Mouse (Mus musculus) hindbrain, embryonic 13.5 days (tissue): ENCODE data around the gene Vsig8. TPM values are rescaled to one million over a fixed set of nuclear protein-coding genes. Genes with fewer than 3 reads are reported as not detected.
A peak's percentile ranks its signal among the peaks of the same experiment; 100 is the strongest.

ENCODE experiments used
- ATAC-seq: fragments of 200-750 bp; cut with Nextera tagmentation; 2 replicates; pipeline ENCODE4 v1.8.0; 2017; ENCODE audit warnings: moderate TSS enrichment; ENCODE audit not compliant: low FRiP score
- H3K27ac ChIP-seq: fragments of 300-500 bp; sonication (generic); 2 replicates; pipeline ENCODE4 v1.5.1; 2015; ENCODE audit warnings: inconsistent platforms, mild to moderate bottlenecking, moderate library complexity
- H3K27me3 ChIP-seq: fragments of 300-500 bp; sonication (generic); 2 replicates; pipeline ENCODE4 v1.6.1; 2015; ENCODE audit warnings: mild to moderate bottlenecking, inconsistent platforms
- H3K36me3 ChIP-seq: fragments of 300-500 bp; sonication (generic); 2 replicates; pipeline ENCODE4 v1.6.1; 2015; ENCODE audit warnings: mild to moderate bottlenecking, inconsistent platforms
- H3K4me1 ChIP-seq: fragments of 300-500 bp; sonication (generic); replicated peaks from 2 replicates; pipeline ENCODE4 v1.6.1; 2015; ENCODE audit warnings: inconsistent platforms
- H3K4me2 ChIP-seq: fragments of 300-500 bp; sonication (generic); 2 replicates; pipeline ENCODE4 v1.6.1; 2015; ENCODE audit warnings: inconsistent platforms, mild to moderate bottlenecking, moderate library complexity
- H3K4me3 ChIP-seq: fragments of 300-500 bp; sonication (generic); 2 replicates; pipeline ENCODE4 v1.5.1; 2015; ENCODE audit warnings: mild to moderate bottlenecking, inconsistent platforms
- H3K9ac ChIP-seq: fragments of 300-500 bp; sonication (generic); 2 replicates; pipeline ENCODE4 v1.6.1; 2015; ENCODE audit warnings: mild to moderate bottlenecking, inconsistent platforms
- H3K9me3 ChIP-seq: fragments of 300-500 bp; sonication (generic); 2 replicates; pipeline ENCODE4 v1.6.1; 2016; ENCODE audit warnings: inconsistent platforms
- WGBS: fragments of 180-500 bp; shearing (Covaris S2); methylation state at CpG from one replicate; pipeline ENCODE4 v1.1.7; 2015; 5-methylcytosine and 5-hydroxymethylcytosine counted together
- polyA plus RNA-seq: library from polyadenylated mRNA; unstranded; fragments of >200 nt; fragmentation: Nextera tagmentation; extraction: Ambion mirVana; gene quantifications from 2 replicates; pipeline ENCODE4 v1.2.1, GENCODE M21; 2015

The Vsig8 gene
- polyA plus RNA-seq, 1 experiment from 2014 or later: 0.18 TPM

DNA sequence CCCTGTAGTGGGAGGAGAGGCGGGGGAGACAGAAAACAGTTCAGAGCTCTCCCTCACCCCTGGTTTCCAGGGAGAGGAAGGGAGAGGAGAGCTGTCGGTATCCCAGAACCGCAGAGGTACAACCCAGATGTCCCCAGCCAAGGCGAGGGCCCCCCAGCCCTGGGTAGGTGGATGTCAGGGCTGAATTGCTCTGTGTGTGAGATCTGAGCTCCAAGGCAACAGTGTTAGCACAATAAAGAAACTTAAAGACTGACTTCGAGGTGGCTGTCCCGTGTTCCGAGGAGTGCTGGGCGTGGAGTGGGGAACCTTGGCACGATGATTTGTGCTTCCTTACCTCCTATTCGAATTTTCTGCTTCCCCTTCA, 7.7 kb downstream of the Vsig8 start:
- H3K27me3 ChIP-seq: peaks cover 43% of the 10 kb centered on the region

DNA sequence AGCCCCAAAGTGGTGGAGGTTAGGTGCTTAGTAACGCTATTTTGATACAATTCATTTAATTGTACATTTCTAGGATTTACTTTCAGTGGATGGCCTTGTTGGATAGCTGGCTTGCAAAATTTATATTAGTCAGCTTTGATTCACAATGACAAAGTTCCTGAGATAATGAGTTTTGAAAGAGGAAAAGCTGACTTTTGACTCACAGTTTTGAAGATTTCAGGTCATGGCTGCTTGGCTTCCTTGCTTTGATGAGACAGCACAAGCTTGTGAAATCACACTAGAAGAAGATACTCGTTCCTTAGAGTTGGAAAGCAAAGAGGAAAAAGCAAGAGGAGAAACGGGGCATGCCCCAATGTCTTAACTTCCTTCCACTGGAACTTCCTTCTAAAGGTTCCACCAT, 10.4 kb downstream of the Vsig8 start:
- no peak for ATAC-seq
- Histone ChIP-seq H3K27ac (no peak overlapping the region), H3K36me3 (no peaks in the 10 kb centered on the region), H3K4me2 (no peak overlapping the region), H3K4me1 (peaks cover 14% of the 10 kb centered on the region), H3K4me3 (no peak overlapping the region), H3K9me3 (no peaks in the 10 kb centered on the region), H3K9ac (no peak overlapping the region), H3K27me3 (peaks cover 23% of the 10 kb centered on the region)
- WGBS: 82% methylated on average over 3 of the region's 3 CpGs

More for the DNA sequence above, 7.7 kb downstream of the Vsig8 start:
- H3K9ac ChIP-seq: peak overlapping the region; percentile 81
- peak overlapping the region; percentile 74 for H3K4me3 ChIP-seq
- no peaks in the 10 kb centered on the region for H3K36me3 ChIP-seq
- H3K27ac ChIP-seq: peak overlapping the region; percentile 77
- H3K9me3 ChIP-seq: no peaks in the 10 kb centered on the region
- H3K4me2 ChIP-seq: peak overlapping the region; percentile 90
- 0 out of 2 replicates have a peak, but pooled peaks have one; percentile 0 for ATAC-seq
- WGBS: 1% methylated on average over 10 of the region's 10 CpGs
- peaks cover 14% of the 10 kb centered on the region for H3K4me1 ChIP-seq

DNA sequence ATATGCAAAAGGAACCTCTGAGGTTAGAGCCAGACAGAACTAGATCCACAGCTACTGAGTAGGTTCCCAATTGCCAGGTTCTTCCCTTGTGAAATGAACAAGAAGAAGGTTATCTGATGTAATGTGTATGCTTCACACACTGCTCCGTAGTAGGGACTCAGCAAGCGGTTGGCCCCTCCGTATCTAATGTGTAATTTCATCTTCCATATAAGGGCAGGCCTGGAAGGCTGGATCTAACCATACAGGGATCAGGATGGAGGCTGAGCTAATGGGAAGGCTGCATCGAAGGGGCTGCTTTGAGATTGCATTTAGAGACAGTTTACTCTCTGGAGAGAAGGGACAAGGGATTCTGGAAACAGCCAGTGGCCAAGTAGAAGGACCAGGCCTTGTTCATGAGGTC, 12.0 kb downstream of the Vsig8 start:
- H3K9me3 ChIP-seq: no peaks in the 10 kb centered on the region
- 64% methylated on average over 4 of the region's 4 CpGs for WGBS
- no peaks in the 10 kb centered on the region for H3K36me3 ChIP-seq
- peaks cover 20% of the 10 kb centered on the region for H3K27me3 ChIP-seq
- no peak overlapping the region for H3K4me3 ChIP-seq
- no peak overlapping the region for H3K27ac ChIP-seq
- ATAC-seq: no peak
- no peak overlapping the region for H3K4me2 ChIP-seq
- H3K4me1 ChIP-seq: peaks cover 6% of the 10 kb centered on the region; the same call in 1 of the 2 replicates
- no peak overlapping the region for H3K9ac ChIP-seq

DNA sequence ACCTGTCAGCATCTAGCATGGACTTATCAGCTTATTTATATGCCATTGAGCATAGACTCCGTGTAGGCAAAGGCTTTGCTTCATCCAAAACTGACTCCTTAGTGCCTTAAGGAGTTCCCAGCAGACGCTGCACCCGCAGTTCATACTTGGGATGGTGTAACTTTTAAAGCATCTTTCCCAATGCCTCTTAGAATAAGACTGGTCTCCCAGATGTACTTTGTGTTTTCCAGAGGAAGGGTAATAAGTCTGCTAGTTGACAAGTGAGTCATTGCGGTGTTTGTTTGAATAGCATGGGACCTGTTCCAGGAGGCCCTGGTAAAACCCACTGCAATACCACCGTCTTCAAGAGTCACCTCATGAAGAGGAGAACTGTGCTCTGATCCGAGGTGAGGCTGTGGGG, 24.4 kb downstream of the Vsig8 start:
- no peak overlapping the region for H3K4me2 ChIP-seq
- no peaks in the 10 kb centered on the region for H3K36me3 ChIP-seq
- H3K27me3 ChIP-seq: peaks cover 9% of the 10 kb centered on the region; the same call in 1 of the 2 replicates
- WGBS: 82% methylated on average over 6 of the region's 6 CpGs
- no peak overlapping the region for H3K9ac ChIP-seq
- no peak overlapping the region for H3K4me3 ChIP-seq
- no peaks in the 10 kb centered on the region for H3K9me3 ChIP-seq
- H3K27ac ChIP-seq: no peak overlapping the region
- no peak for ATAC-seq
- peaks cover 5% of the 10 kb centered on the region for H3K4me1 ChIP-seq

DNA sequence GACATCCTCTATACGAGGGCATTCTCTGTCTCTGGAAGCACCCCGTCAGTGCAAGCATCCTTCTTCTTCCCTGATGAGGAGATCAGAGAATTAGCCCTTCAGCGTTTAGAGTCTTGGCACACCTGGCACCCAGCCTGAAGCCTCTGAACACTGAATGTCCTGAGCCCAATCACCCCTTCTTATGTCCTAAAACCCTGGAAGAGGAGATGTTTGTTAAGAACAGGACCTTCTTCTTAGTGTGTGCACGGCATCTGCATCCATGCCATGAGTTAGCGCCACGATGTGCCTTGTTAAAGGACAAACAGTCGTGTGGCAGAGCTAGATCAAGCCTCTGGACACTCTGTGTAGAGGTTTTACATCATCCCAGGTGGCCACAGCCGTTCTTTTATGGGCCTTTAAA, 26.7 kb downstream of the Vsig8 start:
- H3K27me3 ChIP-seq: peaks cover 6% of the 10 kb centered on the region; the same call in 1 of the 2 replicates
- no peak overlapping the region for H3K9ac ChIP-seq
- ATAC-seq: no peak
- 92% methylated on average over 8 of the region's 8 CpGs for WGBS
- H3K27ac ChIP-seq: no peak overlapping the region
- H3K9me3 ChIP-seq: no peaks in the 10 kb centered on the region
- H3K36me3 ChIP-seq: no peaks in the 10 kb centered on the region
- H3K4me3 ChIP-seq: no peak overlapping the region
- H3K4me2 ChIP-seq: no peak overlapping the region
- peaks cover 20% of the 10 kb centered on the region for H3K4me1 ChIP-seq

DNA sequence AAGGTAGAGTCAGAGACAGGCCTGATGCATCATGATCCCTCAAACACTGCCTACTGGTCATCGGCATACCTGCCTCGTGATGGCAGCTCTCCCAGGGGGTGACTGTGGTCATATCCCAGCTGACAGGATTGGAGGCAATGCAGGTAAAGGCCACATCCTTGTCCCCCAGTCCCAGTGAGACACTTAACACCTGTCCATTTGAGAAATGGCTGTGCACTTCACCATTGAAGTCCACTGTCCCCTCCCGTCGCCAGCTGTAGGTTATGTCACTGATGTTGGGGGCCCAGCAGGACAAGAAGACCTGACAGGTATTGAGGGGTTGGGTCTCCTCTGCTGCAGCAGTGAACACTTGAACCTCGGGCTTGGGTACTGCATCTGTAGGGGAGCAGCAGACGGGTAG, 28.5 kb downstream of the Vsig8 start:
- ATAC-seq: no peak

DNA sequence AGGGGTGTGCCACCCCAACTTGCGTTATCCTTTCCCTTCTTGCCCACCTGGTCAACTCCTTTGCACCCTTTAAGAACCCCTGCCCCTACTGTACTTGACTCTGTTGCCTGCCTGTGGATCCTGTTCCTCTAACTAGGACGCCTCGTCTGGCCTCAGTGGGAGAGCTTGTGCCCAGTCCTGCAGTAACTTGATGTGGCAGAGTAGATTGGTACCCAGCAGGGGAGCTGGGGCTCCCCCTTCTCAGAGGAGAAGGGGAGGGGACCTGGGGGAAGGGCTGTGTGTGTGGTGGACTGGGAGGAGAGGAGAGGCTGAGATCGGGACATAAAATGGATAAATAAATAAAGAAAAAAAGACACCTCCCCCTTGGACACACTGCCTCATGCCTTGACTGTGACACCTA, 29.3 kb downstream of the Vsig8 start:
- Histone ChIP-seq H3K36me3 (no peaks in the 10 kb centered on the region), H3K27ac (peak overlapping the region; percentile 78; the same call in 1 of the 2 replicates), H3K9ac (no peak overlapping the region), H3K4me3 (no peak overlapping the region), H3K27me3 (peaks cover 6% of the 10 kb centered on the region; the same call in 1 of the 2 replicates), H3K9me3 (no peaks in the 10 kb centered on the region), H3K4me2 (no peak overlapping the region), H3K4me1 (peaks cover 20% of the 10 kb centered on the region)
- peak; percentile 62 for ATAC-seq
- 61% methylated on average over 4 of the region's 4 CpGs for WGBS

More for the DNA sequence above, 28.5 kb downstream of the Vsig8 start:
- H3K4me3 ChIP-seq: no peak overlapping the region
- no peaks in the 10 kb centered on the region for H3K36me3 ChIP-seq
- no peak overlapping the region for H3K4me2 ChIP-seq
- WGBS: 83% methylated on average over 6 of the region's 6 CpGs
- H3K27me3 ChIP-seq: peaks cover 6% of the 10 kb centered on the region; the same call in 1 of the 2 replicates
- H3K27ac ChIP-seq: no peak overlapping the region
- peaks cover 20% of the 10 kb centered on the region for H3K4me1 ChIP-seq
- no peaks in the 10 kb centered on the region for H3K9me3 ChIP-seq
- no peak overlapping the region for H3K9ac ChIP-seq

DNA sequence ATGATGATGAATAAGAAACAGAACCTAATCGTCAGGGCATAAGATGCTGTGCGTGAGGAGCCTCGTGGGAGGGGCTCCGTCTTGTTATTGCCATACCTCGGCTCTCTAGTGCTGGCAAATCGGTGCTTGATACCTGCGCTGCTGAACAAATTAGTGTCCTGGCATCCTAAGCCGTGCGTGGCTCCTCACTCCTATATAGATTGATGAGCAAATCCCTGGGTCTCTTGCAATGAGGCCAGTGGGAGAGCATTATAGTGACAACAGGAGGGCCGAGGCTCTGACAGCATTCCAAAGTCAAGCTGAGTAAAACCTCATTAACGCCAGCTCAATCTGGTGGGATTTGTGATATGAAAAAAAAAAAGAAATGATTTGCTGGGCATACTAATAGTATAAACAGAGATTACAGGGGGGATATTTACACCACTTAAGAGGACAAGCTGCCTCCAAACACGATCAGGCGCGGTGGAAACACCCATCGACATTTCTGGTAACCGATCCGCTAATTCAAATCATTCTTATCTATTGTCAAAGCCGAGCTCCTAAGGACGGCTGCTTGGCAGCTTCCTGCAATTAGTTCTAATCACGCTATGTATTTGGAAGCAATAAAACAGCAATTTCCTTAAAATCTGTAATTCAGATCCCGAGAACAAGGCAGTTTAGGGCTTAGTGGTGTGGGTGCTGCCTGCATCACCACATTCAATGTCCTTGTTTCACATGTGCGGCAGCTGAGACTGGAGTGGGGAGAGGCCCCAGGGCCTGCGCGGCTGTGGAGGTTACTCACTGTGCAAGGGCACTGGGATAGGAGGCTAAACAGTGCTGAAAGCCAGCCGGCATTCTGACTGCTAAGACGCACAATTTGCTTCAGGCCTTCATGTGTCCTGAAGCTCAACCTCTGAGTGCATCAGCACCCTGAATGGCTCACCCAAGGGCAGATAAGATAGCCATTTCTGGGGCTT, 30.2 kb downstream of the Vsig8 start:
- Histone ChIP-seq H3K9ac (no peak overlapping the region; the same call in 1 of the 2 replicates), H3K4me1 (peaks cover 20% of the 10 kb centered on the region), H3K27me3 (peaks cover 6% of the 10 kb centered on the region; the same call in 1 of the 2 replicates), H3K36me3 (no peaks in the 10 kb centered on the region), H3K4me2 (peak overlapping the region; percentile 25), H3K9me3 (no peaks in the 10 kb centered on the region), H3K4me3 (no peak overlapping the region), H3K27ac (peak overlapping the region; percentile 78)
- ATAC-seq: peak; percentile 72
- 23% methylated on average over 26 of the region's 26 CpGs for WGBS

DNA sequence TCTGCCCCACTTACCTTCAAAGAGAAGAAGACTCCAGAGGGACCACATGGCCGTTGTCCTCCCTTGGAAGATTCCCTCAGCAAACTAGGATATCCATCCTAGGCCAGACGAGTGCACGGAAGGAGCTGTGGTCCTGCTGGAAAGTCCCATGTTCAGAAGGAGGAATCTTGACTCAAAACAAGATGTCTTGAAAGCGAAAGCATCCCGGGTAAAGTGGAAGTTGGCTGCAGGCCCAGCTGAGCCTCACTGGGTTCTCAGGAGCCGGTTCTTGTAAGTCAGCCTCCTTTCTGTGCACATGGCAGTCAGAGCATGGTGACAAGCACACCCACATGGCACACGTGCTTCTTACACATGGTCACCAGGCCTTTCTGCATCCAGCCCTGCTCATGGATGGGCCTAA, 34.6 kb downstream of the Vsig8 start, which contains the start of gene Slamf8:
Slamf8 (minus strand) TSS at position 184 of the 400 bp plus-strand sequence.
- 86% methylated on average over 7 of the region's 7 CpGs for WGBS
- H3K4me3 ChIP-seq: no peak within 1 kb of the TSS
- ATAC-seq: no peak

DNA sequence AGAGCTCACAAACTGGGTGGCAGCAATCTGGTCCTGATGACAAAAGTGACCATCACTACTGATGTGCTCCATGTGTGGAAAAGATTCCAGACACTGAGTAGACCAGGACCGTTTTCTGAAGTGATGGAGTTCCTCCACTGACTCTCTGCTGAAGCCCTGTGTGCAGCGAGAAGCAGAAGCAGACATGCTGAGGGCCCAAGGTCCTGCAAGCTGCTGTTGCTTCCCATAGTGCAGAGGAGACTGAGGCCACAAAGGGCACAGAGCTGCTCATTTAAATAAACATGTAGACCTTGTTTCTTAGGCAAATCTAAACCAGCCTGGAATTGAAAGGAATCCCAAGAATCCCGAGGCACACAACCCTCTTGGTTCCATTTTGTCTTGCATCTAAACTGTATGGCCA, 37.6 kb downstream of the Vsig8 start:
- no peak overlapping the region for H3K27ac ChIP-seq
- no peak for ATAC-seq
- no peak overlapping the region for H3K9ac ChIP-seq
- 77% methylated on average over 3 of the region's 3 CpGs for WGBS
- no peaks in the 10 kb centered on the region for H3K4me1 ChIP-seq
- H3K27me3 ChIP-seq: no peaks in the 10 kb centered on the region
- H3K9me3 ChIP-seq: no peaks in the 10 kb centered on the region
- H3K4me2 ChIP-seq: no peak overlapping the region
- no peaks in the 10 kb centered on the region for H3K36me3 ChIP-seq
- no peak overlapping the region for H3K4me3 ChIP-seq

More for the DNA sequence above, 34.6 kb downstream of the Vsig8 start, which contains the start of gene Slamf8:
- Histone ChIP-seq H3K9ac (no peak within 1 kb of the TSS), H3K27ac (no peak within 1 kb of the TSS), H3K4me2 (no peak within 1 kb of the TSS), H3K9me3 (no peaks in the 10 kb centered on the region), H3K36me3 (no peaks in the 10 kb centered on the region), H3K27me3 (no peaks in the 10 kb centered on the region), H3K4me1 (peaks cover 12% of the 10 kb centered on the region)

DNA sequence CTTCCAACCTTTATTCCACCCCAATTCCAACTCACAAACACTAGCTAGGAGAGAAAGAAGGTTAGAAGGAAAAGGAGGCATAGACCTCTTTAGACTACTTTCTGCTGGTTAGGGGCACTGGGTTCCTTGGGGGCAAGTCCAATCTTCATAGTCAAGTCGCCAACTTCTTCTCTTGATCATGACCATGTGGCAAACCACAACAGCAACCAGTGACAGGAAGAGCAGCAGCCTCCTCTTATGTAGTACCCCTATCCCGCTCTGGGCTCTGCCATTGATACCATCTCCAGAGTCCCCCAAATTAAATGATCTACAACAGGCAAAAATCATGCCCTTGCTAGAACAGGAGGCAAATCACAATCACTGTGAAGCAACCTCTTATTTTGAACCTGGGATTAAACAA, 38.2 kb downstream of the Vsig8 start:
- WGBS: 93% methylated on average over 2 of the region's 2 CpGs
- Histone ChIP-seq H3K4me1 (no peaks in the 10 kb centered on the region), H3K27ac (no peak overlapping the region), H3K36me3 (no peaks in the 10 kb centered on the region), H3K4me2 (no peak overlapping the region), H3K27me3 (no peaks in the 10 kb centered on the region), H3K4me3 (no peak overlapping the region), H3K9ac (no peak overlapping the region), H3K9me3 (no peaks in the 10 kb centered on the region)
- ATAC-seq: no peak

DNA sequence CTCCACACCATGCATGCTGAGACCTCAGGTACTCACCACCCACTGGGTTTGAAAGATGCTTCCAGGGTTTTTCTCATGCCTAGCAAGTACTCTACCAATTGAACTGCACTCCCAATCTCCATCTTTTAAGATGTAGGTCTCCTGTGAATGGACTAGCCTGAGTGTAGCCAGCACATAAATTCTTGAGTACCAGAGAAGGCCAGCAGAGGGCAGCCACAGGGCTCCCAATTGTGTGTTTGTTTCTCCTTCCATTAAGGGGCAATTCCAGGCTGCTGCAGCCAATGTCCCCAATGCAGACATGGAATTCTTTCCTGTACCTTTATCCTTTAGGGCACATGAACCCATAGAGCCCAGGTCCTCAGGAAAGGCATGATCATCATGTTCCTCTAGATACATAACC, 38.8 kb downstream of the Vsig8 start:
- no peak overlapping the region for H3K27ac ChIP-seq
- ATAC-seq: no peak
- H3K4me1 ChIP-seq: no peaks in the 10 kb centered on the region
- H3K4me2 ChIP-seq: no peak overlapping the region
- no peaks in the 10 kb centered on the region for H3K9me3 ChIP-seq
- H3K9ac ChIP-seq: no peak overlapping the region
- H3K36me3 ChIP-seq: no peaks in the 10 kb centered on the region
- no peaks in the 10 kb centered on the region for H3K27me3 ChIP-seq
- no peak overlapping the region for H3K4me3 ChIP-seq

DNA sequence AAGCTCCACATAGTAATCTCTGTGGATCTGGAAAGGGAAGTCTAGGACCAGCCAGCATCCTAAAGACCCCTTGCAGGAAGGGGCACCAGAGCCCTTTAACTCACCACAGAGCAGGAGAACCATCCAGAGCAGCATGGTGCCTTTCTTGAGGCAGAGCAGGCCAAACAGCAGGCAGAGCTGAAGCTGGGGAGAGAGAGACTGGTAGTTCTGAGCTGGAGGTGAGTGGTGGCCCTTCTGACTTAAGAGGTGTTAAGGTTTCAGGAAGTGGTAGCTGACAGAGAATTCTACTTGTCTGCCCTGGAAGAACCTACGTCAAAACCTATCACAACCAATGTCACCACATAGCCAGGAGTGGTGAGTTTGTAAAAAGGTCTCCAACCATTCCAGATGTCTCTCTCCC, 46.6 kb downstream of the Vsig8 start, which contains the start of gene Fcrl6:
Fcrl6 (minus strand) TSS at position 226 of the 400 bp plus-strand sequence.
- Histone ChIP-seq H3K27ac (no peak within 1 kb of the TSS), H3K36me3 (no peaks in the 10 kb centered on the region), H3K4me1 (no peaks in the 10 kb centered on the region), H3K4me3 (no peak within 1 kb of the TSS), H3K9me3 (no peaks in the 10 kb centered on the region), H3K27me3 (no peaks in the 10 kb centered on the region), H3K4me2 (no peak within 1 kb of the TSS), H3K9ac (no peak within 1 kb of the TSS)
- WGBS: 60% methylated on average over 1 of the region's 1 CpGs
- ATAC-seq: no peak
